Mouse (Mus musculus): Measurements from ENCODE around the gene Heatr4. TPM values are rescaled to one million over a fixed set of nuclear protein-coding genes. Genes with fewer than 3 reads are reported as not detected.

Heatr4 gene
- polyA plus RNA-seq, 1 experiment = not detected

- no peak for TF ChIP-seq GATA1 (IDR thresholded peaks at IDR 0.05; ENCODE audit: low read length)
These were observed 34.7 kb downstream of the Heatr4 start for GRCm38 (mm10) chr12:83949776-83950492.

GRCm38 (mm10) chr12:83949043-83949442 lies 35.6 kb downstream of the Heatr4 start:
- TF ChIP-seq GATA1 (IDR thresholded peaks at IDR 0.05; ENCODE audit: low read length) = no peak

- TF ChIP-seq GATA1 (IDR thresholded peaks at IDR 0.05; ENCODE audit: low read length) = no peak
These were observed 37.3 kb downstream of the Heatr4 start for GRCm38 (mm10) chr12:83947260-83947811.

GRCm38 (mm10) chr12:83941938-83942337 lies 42.7 kb downstream of the Heatr4 start:
- peak; percentile 19 for TF ChIP-seq GATA1 (IDR thresholded peaks at IDR 0.05; ENCODE audit: low read length)

GRCm38 (mm10) chr12:83940031-83940430 lies 44.6 kb downstream of the Heatr4 start:
- no peak for TF ChIP-seq GATA1 (IDR thresholded peaks at IDR 0.05; ENCODE audit: low read length)

GRCm38 (mm10) chr12:83939332-83939731 lies 45.3 kb downstream of the Heatr4 start:
- TF ChIP-seq GATA1 (IDR thresholded peaks at IDR 0.05; ENCODE audit: low read length) = no peak

GRCm38 (mm10) chr12:83937600-83937999 lies 47.1 kb downstream of the Heatr4 start:
- TF ChIP-seq GATA1 (IDR thresholded peaks at IDR 0.05; ENCODE audit: low read length) = no peak

GRCm38 (mm10) chr12:83929186-83929804 lies 55.4 kb downstream of the Heatr4 start:
- TF ChIP-seq GATA1 (IDR thresholded peaks at IDR 0.05; ENCODE audit: low read length) = no peak

- TF ChIP-seq GATA1 (IDR thresholded peaks at IDR 0.05; ENCODE audit: low read length) = no peak
These were observed 56.9 kb downstream of the Heatr4 start for GRCm38 (mm10) chr12:83927747-83928146.

- no peak for TF ChIP-seq GATA1 (IDR thresholded peaks at IDR 0.05; ENCODE audit: low read length)
These were observed 58.6 kb downstream of the Heatr4 start for GRCm38 (mm10) chr12:83926061-83926460.

GRCm38 (mm10) chr12:83925160-83925703 lies 59.4 kb downstream of the Heatr4 start:
- no peak for TF ChIP-seq GATA1 (IDR thresholded peaks at IDR 0.05; ENCODE audit: low read length)

GRCm38 (mm10) chr12:83924332-83924731 lies 60.3 kb downstream of the Heatr4 start:
- no peak for TF ChIP-seq GATA1 (IDR thresholded peaks at IDR 0.05; ENCODE audit: low read length)

GRCm38 (mm10) chr12:83923486-83923859 lies 61.2 kb downstream of the Heatr4 start:
- TF ChIP-seq GATA1 (IDR thresholded peaks at IDR 0.05; ENCODE audit: low read length) = no peak

- TF ChIP-seq GATA1 (IDR thresholded peaks at IDR 0.05; ENCODE audit: low read length) = no peak
These were observed 61.7 kb downstream of the Heatr4 start for GRCm38 (mm10) chr12:83922724-83923485.

- TF ChIP-seq GATA1 (IDR thresholded peaks at IDR 0.05; ENCODE audit: low read length) = no peak
These were observed 62.9 kb downstream of the Heatr4 start, which contains the start of gene Numb for GRCm38 (mm10) chr12:83921535-83922381. Gene Numb (minus strand): TSS chr12:83921934.
